Mouse (Mus musculus): ENCODE measurements around the gene Fam168b. TPM values are rescaled to one million over a fixed set of nuclear protein-coding genes. Genes with fewer than 3 reads are reported as not detected.

Gene Fam168b
- polyA plus RNA-seq, 1 experiment from 2014 or later, result 93.5 TPM

DNA sequence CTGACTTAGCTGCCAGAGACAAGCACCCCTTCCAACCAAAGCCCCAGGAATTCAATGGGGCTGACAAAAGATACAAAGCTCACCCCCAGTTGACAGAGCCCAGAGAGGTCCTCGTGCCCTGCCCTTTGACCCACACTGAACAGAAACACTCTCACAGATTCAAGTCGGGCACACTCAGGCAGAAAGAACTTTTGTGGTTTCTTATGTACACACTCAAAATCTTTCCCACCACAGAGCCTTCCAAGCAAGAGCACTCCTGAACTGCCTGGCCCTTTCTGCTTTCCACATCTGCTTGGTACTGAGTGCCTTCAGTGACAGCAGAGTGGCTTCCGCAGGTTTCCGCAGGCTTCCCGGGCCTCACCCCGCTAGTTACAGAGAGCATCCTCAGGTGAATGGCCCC lies 27.0 kb downstream of the Fam168b start:
- H3K4me3 ChIP-seq (ENCODE audit: low read depth, low read length), result no peak overlapping the region
- H3K4me1 ChIP-seq (ENCODE audit: control insufficient read depth, insufficient read depth, low read length), result no peaks in the 10 kb centered on the region
- ATAC-seq (ENCODE audit: insufficient number of reproducible peaks, low FRiP score, low TSS enrichment, low read depth), result no peak
- H3K9me3 ChIP-seq (ENCODE audit: control insufficient read depth, low read length), result no peaks in the 10 kb centered on the region
- H3K36me3 ChIP-seq (ENCODE audit: control insufficient read depth, insufficient read depth, low read length), result peaks cover 32% of the 10 kb centered on the region; the same call in 1 of the 2 replicates
- H3K4me2 ChIP-seq (ENCODE audit: low read depth, severe bottlenecking), result no peak overlapping the region
- WGBS, result 95% methylated on average over 6 of the region's 6 CpGs
- H3K27ac ChIP-seq (replicated peaks; ENCODE audit: low read depth, low read length), result no peak overlapping the region
- DNase-seq (ENCODE audit: low spot score), result no peak
- no peak overlapping the region for H3K9ac ChIP-seq (ENCODE audit: low read length)
- H3K27me3 ChIP-seq (ENCODE audit: control insufficient read depth, insufficient read depth, low read length), result no peaks in the 10 kb centered on the region

DNA sequence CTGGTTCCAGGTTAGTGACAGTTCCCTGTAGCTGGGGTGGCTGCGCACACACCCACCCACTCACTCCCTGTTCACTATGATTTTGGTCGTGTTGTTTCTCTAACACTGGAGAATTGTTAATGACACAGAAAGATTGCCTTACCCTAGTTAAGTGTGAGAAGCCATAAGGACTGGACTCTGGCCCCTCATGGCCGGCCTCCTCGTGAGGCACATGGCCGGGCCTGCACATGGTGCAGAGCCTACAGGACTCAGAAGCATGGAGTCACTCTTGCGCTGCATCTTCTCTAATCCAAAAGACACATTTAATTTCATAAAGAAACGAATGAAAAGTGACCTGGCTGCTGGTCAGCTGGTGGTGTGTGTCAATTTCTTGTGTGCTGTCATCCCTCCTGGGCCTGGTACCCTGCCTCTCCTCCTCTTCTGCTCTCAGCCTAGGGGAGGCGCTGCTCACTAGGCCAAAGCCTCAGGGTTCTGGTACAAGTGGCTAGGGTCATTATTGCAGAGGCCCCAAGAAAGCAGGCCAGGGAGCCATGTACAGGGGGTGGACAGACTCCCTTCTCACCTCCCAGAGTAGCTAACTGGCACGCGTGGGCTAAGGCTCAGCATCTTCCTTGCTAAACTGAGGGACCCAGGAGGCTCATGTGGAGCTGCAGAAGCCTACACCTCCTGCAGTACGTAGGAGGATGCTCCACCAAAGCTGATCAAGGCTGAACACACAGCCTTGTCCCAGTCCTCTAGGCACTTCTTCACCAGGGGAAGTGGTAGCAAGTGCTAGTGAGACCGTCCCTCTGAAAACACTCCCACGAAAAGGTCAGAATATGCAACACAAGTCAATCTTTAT lies 30.2 kb downstream of the Fam168b start:
- ATAC-seq (ENCODE audit: insufficient number of reproducible peaks, low FRiP score, low TSS enrichment, low read depth) (no peak), DNase-seq (ENCODE audit: low spot score) (no peak)
- Histone ChIP-seq H3K9ac (ENCODE audit: low read length) (no peak overlapping the region), H3K36me3 (ENCODE audit: control insufficient read depth, insufficient read depth, low read length) (peaks cover 22% of the 10 kb centered on the region; the same call in 1 of the 2 replicates), H3K4me2 (ENCODE audit: low read depth, severe bottlenecking) (no peak overlapping the region), H3K4me1 (ENCODE audit: control insufficient read depth, insufficient read depth, low read length) (no peaks in the 10 kb centered on the region), H3K27ac (replicated peaks; ENCODE audit: low read depth, low read length) (no peak overlapping the region), H3K9me3 (ENCODE audit: control insufficient read depth, low read length) (no peaks in the 10 kb centered on the region), H3K4me3 (ENCODE audit: low read depth, low read length) (no peak overlapping the region), H3K27me3 (ENCODE audit: control insufficient read depth, insufficient read depth, low read length) (no peaks in the 10 kb centered on the region)
- WGBS, result 94% methylated on average over 13 of the region's 13 CpGs

DNA sequence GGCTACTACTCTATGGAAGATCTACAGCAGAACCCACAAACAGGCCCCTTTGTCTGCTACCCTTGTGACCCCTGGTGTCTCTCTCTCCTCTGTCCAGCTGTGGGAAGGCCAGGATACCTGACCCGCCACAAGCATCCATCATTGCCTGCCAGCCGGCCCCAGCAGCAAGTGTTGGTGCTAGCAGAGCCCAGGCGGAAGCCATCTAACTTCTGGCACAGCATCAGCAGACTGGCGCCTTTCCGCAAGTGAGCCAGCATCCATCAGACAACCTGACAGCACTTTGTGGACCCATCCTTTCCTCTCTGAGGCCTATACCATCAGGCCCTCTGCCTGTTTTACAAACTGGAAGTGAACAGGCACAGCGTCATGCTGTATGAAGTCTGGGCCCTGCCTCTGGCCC lies 31.3 kb downstream of the Fam168b start:
- no peak overlapping the region for H3K27ac ChIP-seq (replicated peaks; ENCODE audit: low read depth, low read length)
- peaks cover 15% of the 10 kb centered on the region; the same call in 1 of the 2 replicates for H3K36me3 ChIP-seq (ENCODE audit: control insufficient read depth, insufficient read depth, low read length)
- H3K27me3 ChIP-seq (ENCODE audit: control insufficient read depth, insufficient read depth, low read length), result no peaks in the 10 kb centered on the region
- no peak overlapping the region for H3K4me2 ChIP-seq (ENCODE audit: low read depth, severe bottlenecking)
- H3K4me1 ChIP-seq (ENCODE audit: control insufficient read depth, insufficient read depth, low read length), result no peaks in the 10 kb centered on the region
- H3K9ac ChIP-seq (ENCODE audit: low read length), result no peak overlapping the region
- no peak overlapping the region for H3K4me3 ChIP-seq (ENCODE audit: low read depth, low read length)
- no peaks in the 10 kb centered on the region for H3K9me3 ChIP-seq (ENCODE audit: control insufficient read depth, low read length)
- ATAC-seq (ENCODE audit: insufficient number of reproducible peaks, low FRiP score, low TSS enrichment, low read depth), result no peak
- 68% methylated on average over 6 of the region's 6 CpGs for WGBS
- DNase-seq (ENCODE audit: low spot score), result no peak

DNA sequence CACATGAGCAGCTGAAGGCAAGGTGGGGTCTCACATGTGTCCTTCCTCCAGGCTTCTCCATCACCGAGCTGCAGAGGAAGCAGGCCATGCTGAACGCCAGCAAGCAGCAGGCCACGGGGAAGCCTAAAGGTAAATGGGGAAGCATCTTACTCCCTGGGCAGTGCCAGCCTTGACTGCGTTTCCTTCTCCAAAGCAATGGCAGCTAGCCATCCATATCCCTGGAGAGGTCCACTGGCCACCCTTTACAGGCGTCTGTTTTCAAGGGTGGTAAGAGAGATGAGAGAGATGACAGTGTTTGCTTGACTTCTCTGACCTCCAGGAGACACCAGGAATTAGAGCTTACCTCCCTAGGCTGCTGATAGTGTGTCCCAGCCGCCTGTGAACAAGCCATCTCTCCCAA lies 31.8 kb downstream of the Fam168b start:
- no peaks in the 10 kb centered on the region for H3K27me3 ChIP-seq (ENCODE audit: control insufficient read depth, insufficient read depth, low read length)
- H3K4me1 ChIP-seq (ENCODE audit: control insufficient read depth, insufficient read depth, low read length), result no peaks in the 10 kb centered on the region
- DNase-seq (ENCODE audit: low spot score), result no peak
- no peak overlapping the region for H3K4me2 ChIP-seq (ENCODE audit: low read depth, severe bottlenecking)
- H3K4me3 ChIP-seq (ENCODE audit: low read depth, low read length), result no peak overlapping the region
- H3K9me3 ChIP-seq (ENCODE audit: control insufficient read depth, low read length), result no peaks in the 10 kb centered on the region
- no peak overlapping the region for H3K9ac ChIP-seq (ENCODE audit: low read length)
- no peak overlapping the region for H3K27ac ChIP-seq (replicated peaks; ENCODE audit: low read depth, low read length)
- H3K36me3 ChIP-seq (ENCODE audit: control insufficient read depth, insufficient read depth, low read length), result peaks cover 12% of the 10 kb centered on the region; the same call in 1 of the 2 replicates
- 86% methylated on average over 6 of the region's 6 CpGs for WGBS
- no peak for ATAC-seq (ENCODE audit: insufficient number of reproducible peaks, low FRiP score, low TSS enrichment, low read depth)

DNA sequence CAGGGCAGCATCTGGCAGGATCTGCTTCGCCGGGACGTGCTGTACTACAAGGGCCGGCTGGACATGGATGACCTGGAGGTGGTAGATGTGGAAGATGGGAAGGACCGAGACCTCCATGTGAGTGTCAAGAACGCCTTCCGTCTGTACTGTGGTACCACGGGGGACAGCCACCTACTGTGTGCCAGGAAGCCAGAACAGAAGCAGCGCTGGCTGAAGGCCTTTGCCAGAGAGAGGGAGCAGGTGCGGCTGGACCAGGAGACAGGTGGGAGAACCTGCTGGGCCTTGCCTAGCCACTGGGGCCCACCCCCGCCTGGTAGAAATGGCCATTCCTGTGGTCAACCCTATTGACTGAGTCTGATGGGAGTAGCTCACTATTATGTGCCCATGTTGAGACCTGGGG lies 32.6 kb downstream of the Fam168b start:
- ATAC-seq (ENCODE audit: insufficient number of reproducible peaks, low FRiP score, low TSS enrichment, low read depth), result no peak
- H3K36me3 ChIP-seq (ENCODE audit: control insufficient read depth, insufficient read depth, low read length), result peaks cover 10% of the 10 kb centered on the region; the same call in 1 of the 2 replicates
- H3K9ac ChIP-seq (ENCODE audit: low read length), result no peak overlapping the region
- no peak overlapping the region for H3K4me2 ChIP-seq (ENCODE audit: low read depth, severe bottlenecking)
- H3K9me3 ChIP-seq (ENCODE audit: control insufficient read depth, low read length), result no peaks in the 10 kb centered on the region
- H3K4me1 ChIP-seq (ENCODE audit: control insufficient read depth, insufficient read depth, low read length), result no peaks in the 10 kb centered on the region
- H3K4me3 ChIP-seq (ENCODE audit: low read depth, low read length), result no peak overlapping the region
- H3K27me3 ChIP-seq (ENCODE audit: control insufficient read depth, insufficient read depth, low read length), result no peaks in the 10 kb centered on the region
- WGBS, result 92% methylated on average over 11 of the region's 11 CpGs
- H3K27ac ChIP-seq (replicated peaks; ENCODE audit: low read depth, low read length), result no peak overlapping the region
- no peak for DNase-seq (ENCODE audit: low spot score)

DNA sequence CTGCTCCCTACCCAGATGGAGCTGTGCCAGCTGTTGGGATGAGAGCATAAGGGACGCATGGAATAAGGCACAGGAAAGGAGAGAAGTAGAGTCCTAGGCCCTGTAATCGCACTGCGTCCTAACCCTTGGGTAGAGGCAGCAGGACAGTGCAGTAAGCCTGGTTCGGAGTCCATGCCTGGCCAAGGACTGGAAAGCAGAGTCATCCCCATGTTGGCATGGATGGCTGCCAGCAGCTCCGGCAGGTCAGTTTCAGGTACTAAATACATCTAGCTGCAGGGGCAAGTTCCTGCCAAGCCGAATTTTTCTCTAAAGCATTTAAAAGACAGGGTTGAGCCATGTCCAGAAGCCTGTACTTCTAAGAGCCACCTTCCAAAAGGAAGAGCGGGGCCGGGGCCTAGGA lies 34.4 kb downstream of the Fam168b start:
- ATAC-seq (ENCODE audit: insufficient number of reproducible peaks, low FRiP score, low TSS enrichment, low read depth), result no peak
- no peak overlapping the region for H3K9ac ChIP-seq (ENCODE audit: low read length)
- H3K9me3 ChIP-seq (ENCODE audit: control insufficient read depth, low read length), result no peaks in the 10 kb centered on the region
- no peaks in the 10 kb centered on the region for H3K4me1 ChIP-seq (ENCODE audit: control insufficient read depth, insufficient read depth, low read length)
- WGBS, result 90% methylated on average over 8 of the region's 8 CpGs
- no peak overlapping the region for H3K27ac ChIP-seq (replicated peaks; ENCODE audit: low read depth, low read length)
- H3K27me3 ChIP-seq (ENCODE audit: control insufficient read depth, insufficient read depth, low read length), result no peaks in the 10 kb centered on the region
- H3K4me3 ChIP-seq (ENCODE audit: low read depth, low read length), result no peak overlapping the region
- peaks cover 8% of the 10 kb centered on the region; the same call in 1 of the 2 replicates for H3K36me3 ChIP-seq (ENCODE audit: control insufficient read depth, insufficient read depth, low read length)
- H3K4me2 ChIP-seq (ENCODE audit: low read depth, severe bottlenecking), result no peak overlapping the region
- DNase-seq (ENCODE audit: low spot score), result no peak

DNA sequence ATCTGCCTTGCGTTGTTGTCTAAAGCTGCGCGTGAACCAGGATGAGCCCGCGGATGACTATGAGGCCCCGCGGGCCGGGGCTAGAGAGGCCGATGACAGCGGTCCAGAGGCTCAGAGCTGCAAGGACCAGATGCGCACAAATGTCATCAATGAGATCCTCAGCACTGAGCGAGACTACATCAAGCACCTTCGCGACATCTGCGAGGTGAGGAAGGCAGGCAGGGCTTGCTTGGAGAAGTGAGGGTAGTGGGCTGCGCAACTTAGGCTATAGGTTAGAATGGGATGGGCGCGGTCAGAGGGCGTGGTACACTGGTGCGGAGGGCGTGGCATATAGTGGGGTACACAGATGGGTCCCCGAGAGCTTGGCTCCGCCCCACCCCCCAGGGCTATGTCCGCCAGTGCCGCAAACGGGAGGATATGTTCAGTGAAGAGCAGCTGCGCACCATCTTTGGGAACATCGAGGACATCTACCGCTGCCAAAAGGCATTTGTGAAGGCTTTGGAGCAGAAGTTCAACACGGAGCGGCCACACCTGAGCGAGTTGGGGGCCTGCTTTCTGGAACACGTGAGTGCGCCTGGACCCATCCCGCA lies 36.8 kb downstream of the Fam168b start:
- no peak overlapping the region for H3K27ac ChIP-seq (replicated peaks; ENCODE audit: low read depth, low read length)
- H3K36me3 ChIP-seq (ENCODE audit: control insufficient read depth, insufficient read depth, low read length), result peaks cover 5% of the 10 kb centered on the region; the same call in 1 of the 2 replicates
- H3K4me3 ChIP-seq (ENCODE audit: low read depth, low read length), result no peak overlapping the region
- no peak for DNase-seq (ENCODE audit: low spot score)
- H3K27me3 ChIP-seq (ENCODE audit: control insufficient read depth, insufficient read depth, low read length), result no peaks in the 10 kb centered on the region
- no peak for ATAC-seq (ENCODE audit: insufficient number of reproducible peaks, low FRiP score, low TSS enrichment, low read depth)
- peaks cover 8% of the 10 kb centered on the region for H3K4me1 ChIP-seq (ENCODE audit: control insufficient read depth, insufficient read depth, low read length)
- no peak overlapping the region for H3K4me2 ChIP-seq (ENCODE audit: low read depth, severe bottlenecking)
- no peak overlapping the region for H3K9ac ChIP-seq (ENCODE audit: low read length)
- WGBS, result 21% methylated on average over 35 of the region's 35 CpGs
- H3K9me3 ChIP-seq (ENCODE audit: control insufficient read depth, low read length), result no peaks in the 10 kb centered on the region

DNA sequence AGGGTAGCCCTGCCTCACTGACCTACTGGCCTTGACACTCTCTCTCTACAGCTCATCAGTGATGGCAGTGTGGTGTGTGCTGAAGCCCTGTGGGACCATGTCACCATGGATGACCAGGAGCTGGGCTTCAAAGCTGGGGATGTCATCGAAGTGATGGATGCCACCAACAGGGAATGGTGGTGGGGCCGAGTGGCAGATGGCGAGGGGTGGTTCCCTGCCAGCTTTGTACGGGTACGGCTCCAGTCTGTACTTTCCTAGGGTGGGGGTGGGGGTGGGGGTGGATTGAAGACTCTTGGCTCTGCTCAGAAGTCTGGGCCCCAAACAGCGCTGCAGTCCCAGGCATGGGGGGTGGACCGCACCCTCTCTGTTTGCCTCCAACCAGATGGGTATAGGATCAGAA lies 38.0 kb downstream of the Fam168b start:
- Histone ChIP-seq H3K4me2 (ENCODE audit: low read depth, severe bottlenecking) (no peak overlapping the region), H3K4me3 (ENCODE audit: low read depth, low read length) (no peak overlapping the region), H3K4me1 (ENCODE audit: control insufficient read depth, insufficient read depth, low read length) (peaks cover 8% of the 10 kb centered on the region), H3K27ac (replicated peaks; ENCODE audit: low read depth, low read length) (no peak overlapping the region), H3K9me3 (ENCODE audit: control insufficient read depth, low read length) (no peaks in the 10 kb centered on the region), H3K9ac (ENCODE audit: low read length) (no peak overlapping the region), H3K27me3 (ENCODE audit: control insufficient read depth, insufficient read depth, low read length) (no peaks in the 10 kb centered on the region), H3K36me3 (ENCODE audit: control insufficient read depth, insufficient read depth, low read length) (peaks cover 2% of the 10 kb centered on the region; the same call in 1 of the 2 replicates)
- 84% methylated on average over 7 of the region's 7 CpGs for WGBS
- DNase-seq (ENCODE audit: low spot score), result no peak
- no peak for ATAC-seq (ENCODE audit: insufficient number of reproducible peaks, low FRiP score, low TSS enrichment, low read depth)
